In genomic region chr13:37557766-37558165, GRCm38 (mm10) we compare ENCODE assay signal across 26 mouse cellular contexts.
A peak's percentile ranks its signal among the peaks of the same experiment; 100 is the strongest.
DNase-seq lines count a peak whose midpoint lies in the region; ATAC-seq lines count a peak whose summit lies in the region.
"Had no signal": no experiment of that assay in that cellular context is flagged by ENCODE, and none has a peak within 500 bp of the region (broad histone marks: within the 10 kb centered on the region; RNA-seq: fewer than 3 reads in every experiment).

No protein-coding gene starts in this region.

- H3K4me1 ChIP-seq in limb, embryonic 10.5 days = peaks cover 43% of the 10 kb centered on the region

- ATAC-seq in megakaryocyte, adult 5-6 weeks (ENCODE audit: poor library complexity, severe bottlenecking) = peak; percentile 44; the same call in 1 of the 2 replicates
- ATAC-seq: activated CD4-positive, CD25-positive, alpha-beta regulatory T cell, adult 4 months; CD4-positive, CD25-positive, alpha-beta regulatory T cell, adult 4 months; forebrain, embryonic 14.5 days; forebrain, postnatal 0 days; inflammation-experienced regulatory T-cells, adult 6 months had no signal

- H3K36me3 ChIP-seq in limb, embryonic 10.5 days = no peaks in the 10 kb centered on the region
- H3K36me3 ChIP-seq: embryonic facial prominence, embryonic 12.5 days; embryonic facial prominence, embryonic 15.5 days; heart, embryonic 10.5 days; heart, embryonic 13.5 days had no signal

- H3K4me3 ChIP-seq in limb, embryonic 10.5 days = no peak overlapping the region
- H3K4me3 ChIP-seq: embryonic facial prominence, embryonic 12.5 days; embryonic facial prominence, embryonic 15.5 days; heart, adult 2 months; heart, embryonic 10.5 days; heart, embryonic 13.5 days had no signal

- peak; percentile 10 for DNase-seq in thymus, postnatal 0 days (ENCODE audit: low spot score)
- no peak for DNase-seq in thymus, postnatal 14 days
- DNase-seq in MEL-GATA-1-ER (ENCODE audit: extremely low read depth, low read depth) = peak; percentile 22
- no peak for DNase-seq in spleen, postnatal 4 days (ENCODE audit: low spot score in 2 of 2)
- no peak for DNase-seq in limb, embryonic 10.5 days (ENCODE audit: low spot score)
- no peak for DNase-seq in frontal cortex, postnatal 25 days (ENCODE audit: low spot score in 2 of 2)
- DNase-seq: adrenal gland, postnatal 10 days; adrenal gland, postnatal 36 days; cerebellum, adult 18-20 months; cerebellum, adult 9-11 months; forebrain, postnatal 0 days; gastrocnemius, postnatal 14 days; heart, adult 2 months; heart, postnatal 14 days; heart, postnatal 4 days had no signal

- H3K9me3 ChIP-seq in limb, embryonic 10.5 days (replicated peaks) = no peaks in the 10 kb centered on the region
- H3K9me3 ChIP-seq: embryonic facial prominence, embryonic 12.5 days; embryonic facial prominence, embryonic 15.5 days; heart, embryonic 10.5 days; heart, embryonic 13.5 days had no signal

- no peak overlapping the region for H3K27ac ChIP-seq in limb, embryonic 10.5 days
- H3K27ac ChIP-seq: embryonic facial prominence, embryonic 12.5 days; embryonic facial prominence, embryonic 15.5 days; heart, adult 2 months; heart, embryonic 10.5 days; heart, embryonic 13.5 days; hindbrain, embryonic 14.5 days; hindbrain, postnatal 0 days had no signal

- WGBS in limb, embryonic 10.5 days = 89% methylated on average over 5 of the region's 5 CpGs

- no peaks in the 10 kb centered on the region for H3K27me3 ChIP-seq in limb, embryonic 10.5 days (ENCODE audit: low read depth, poor library complexity, severe bottlenecking)
- H3K27me3 ChIP-seq: embryonic facial prominence, embryonic 12.5 days; embryonic facial prominence, embryonic 15.5 days; heart, embryonic 13.5 days had no signal

Comparison
In these comparisons a context has a peak if more than half of its experiments do, and no peak if none do; other contexts are left out.
1. DNase-seq: peak in thymus, postnatal 0 days (single experiment) and MEL-GATA-1-ER (single experiment); none in thymus, postnatal 14 days (single experiment), spleen, postnatal 4 days (0 of 2), limb, embryonic 10.5 days (single experiment) and frontal cortex, postnatal 25 days (0 of 2).